Mouse (Mus musculus): Measurements from ENCODE around the gene Sorcs3. TPM values are rescaled to one million over a fixed set of nuclear protein-coding genes. Genes with fewer than 3 reads are reported as not detected.

Gene Sorcs3
- under 1 TPM; 0.14 to 0.16 TPM for total RNA-seq (2021)

DNA sequence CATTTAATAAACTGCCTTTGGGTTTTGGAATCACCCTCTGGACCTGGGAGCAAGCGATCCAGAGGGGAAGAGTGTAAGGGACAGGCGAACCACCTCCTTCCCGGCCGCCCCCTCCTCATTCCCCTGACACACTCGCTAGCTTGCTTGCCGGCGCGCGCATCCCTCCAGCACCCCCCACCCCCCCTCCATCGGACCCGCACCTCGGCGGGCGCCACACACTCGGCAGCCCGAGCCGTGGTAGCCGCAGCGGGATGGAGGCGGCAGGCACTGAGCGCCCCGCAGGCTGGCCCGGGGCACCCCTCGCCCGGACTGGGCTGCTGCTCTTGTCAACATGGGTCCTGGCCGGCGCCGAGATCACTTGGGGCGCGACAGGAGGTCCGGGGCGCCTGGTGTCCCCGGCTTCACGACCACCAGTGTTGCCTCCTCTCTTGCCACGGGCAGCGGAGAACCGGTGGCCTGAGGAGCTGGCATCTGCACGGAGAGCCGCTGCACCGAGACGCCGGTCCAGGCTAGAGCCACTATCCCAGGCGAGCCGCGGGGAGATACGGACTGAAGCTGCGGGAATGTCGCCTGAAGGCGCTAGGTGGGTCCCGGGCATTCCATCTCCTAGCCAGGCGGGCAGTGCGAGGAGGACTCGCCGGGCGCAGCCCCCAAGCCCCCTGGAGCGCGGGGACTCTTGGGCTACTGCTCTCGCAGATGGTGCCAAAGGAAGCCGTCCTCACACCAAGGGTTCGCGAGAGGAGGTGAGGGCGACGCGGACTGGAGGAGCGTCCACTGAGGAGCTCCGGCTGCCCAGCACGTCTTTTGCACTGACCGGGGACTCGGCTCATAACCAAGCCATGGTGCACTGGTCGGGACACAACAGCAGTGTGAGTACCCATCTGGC lies at the start of gene Sorcs3:
Sorcs3 (plus strand) TSS at position 97 of the 886 bp plus-strand sequence.
- no peak for DNase-seq

DNA sequence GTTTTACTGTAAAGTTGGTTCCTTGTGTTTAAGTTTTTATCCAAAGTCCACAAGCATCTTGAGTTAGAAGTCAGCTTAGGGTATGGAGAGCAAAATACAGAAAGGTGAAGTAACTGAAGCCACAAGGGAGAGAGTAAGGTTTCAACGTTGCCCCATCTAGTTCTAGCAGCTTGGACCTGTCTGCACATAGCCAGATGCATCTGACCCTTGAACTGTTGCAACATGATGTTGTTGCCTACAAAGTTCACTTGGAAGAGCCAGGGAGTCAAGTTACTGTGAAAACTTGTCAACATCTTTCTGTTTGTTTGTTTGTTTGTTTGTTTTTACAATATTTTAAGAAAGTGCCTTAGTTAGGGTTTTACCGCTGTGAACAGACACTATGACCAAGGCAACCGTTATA lies 40.5 kb upstream of the Sorcs3 start:
- no peak for DNase-seq

DNA sequence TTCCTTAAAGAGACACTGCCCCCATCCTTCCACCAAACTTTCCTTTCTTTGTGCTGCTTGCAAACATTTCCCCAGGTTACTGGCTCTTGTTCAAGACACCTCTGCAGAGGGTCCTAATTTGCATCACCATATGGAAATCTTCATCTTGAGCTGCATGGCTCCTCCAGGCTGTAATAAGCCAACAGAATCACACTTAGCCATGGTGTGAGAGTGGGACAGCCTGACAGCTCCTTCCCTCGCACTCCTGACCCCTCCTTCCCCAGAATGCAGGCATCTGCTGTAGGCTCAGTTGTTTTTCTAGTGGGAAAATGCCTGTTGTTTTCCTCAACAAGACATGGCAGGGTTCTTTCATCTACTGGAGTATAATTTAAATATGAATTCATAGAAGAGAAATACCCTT lies 38.7 kb upstream of the Sorcs3 start:
- no peak for DNase-seq

DNA sequence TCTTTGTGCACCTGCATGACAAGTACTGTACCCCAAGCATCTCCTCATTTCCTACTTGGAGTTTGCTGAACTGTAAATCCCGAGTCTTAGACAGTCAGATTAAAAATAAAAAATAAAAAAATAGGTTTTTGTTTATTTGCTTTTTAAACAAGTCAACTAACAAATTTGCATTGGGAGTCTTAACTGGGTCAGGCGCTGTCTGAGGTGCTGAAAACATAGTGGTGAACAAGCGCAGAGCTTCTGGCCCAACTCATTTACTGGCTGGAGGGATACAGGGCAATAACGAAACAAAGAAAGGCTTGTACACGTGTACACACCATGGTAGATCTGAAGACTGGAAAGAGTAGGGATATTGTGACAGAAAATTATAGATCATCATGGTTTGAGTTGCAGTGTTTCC lies 37.5 kb upstream of the Sorcs3 start:
- peak; percentile 9 for DNase-seq

DNA sequence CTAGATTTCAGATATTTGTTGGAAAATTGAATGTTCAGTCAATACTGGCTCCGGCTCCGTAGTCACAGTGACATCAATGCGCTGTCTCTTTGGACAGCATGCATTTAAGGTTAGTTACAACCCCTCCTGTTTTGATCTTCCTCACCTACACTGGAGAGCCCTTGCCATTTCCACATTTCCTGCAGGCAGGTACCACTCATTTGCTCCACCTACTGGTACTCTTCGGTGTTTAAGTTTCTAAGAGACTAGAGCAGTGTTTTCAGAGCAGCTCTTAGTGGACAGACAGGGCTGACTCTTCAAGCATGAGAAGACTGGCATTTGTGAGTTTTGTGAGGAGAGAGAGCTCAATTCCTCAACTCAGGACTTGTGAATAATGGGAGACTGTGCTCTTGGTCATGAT lies 31.1 kb upstream of the Sorcs3 start:
- no peak for DNase-seq

DNA sequence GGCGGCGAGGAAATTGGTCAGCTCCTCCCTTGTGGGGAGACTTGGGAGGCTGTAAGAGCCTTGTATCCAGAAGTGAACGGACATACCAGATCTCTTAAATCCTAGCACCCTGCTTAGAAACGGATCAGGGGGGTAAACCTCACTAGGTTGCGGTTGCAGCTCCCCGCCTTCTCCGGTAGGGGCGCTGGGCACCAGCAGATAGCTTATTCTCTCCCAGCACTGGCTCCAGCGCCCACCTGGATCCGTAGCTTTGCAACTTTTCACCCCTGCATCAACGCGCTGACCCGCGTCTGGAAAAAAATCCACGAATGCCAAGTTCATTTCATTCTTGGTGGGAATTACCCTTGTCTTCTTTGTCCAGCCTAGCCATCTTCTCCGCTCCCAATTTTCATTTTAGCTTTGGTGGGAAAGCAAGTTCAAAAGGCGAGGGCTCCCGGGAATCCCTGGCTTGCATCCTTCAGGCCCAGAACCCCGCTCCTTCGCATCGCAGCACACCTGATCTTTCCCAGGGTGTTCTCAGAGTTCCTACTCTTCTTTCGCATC lies 1.8 kb upstream of the Sorcs3 start:
- peak; percentile 68 for DNase-seq

DNA sequence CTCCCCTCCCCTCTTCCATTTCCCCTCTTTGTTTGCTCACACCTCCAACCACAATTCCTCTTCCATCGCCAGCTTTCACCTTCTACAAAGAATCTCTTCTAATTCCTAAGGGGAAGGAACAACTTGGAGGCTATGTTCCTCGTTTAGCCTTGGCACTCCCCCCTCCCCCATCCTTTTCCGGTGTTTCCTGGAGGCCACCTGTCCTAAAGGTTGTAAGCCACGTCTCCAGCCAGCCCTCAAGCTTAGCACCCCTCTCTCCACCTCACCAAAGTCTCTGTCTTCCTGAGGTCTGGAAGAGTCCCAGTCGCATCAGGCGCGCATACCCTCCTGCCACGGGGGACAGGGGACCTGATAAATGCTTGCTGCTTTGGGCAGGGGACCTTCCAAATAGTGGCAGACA lies 1.3 kb upstream of the Sorcs3 start:
- DNase-seq, result no peak

DNA sequence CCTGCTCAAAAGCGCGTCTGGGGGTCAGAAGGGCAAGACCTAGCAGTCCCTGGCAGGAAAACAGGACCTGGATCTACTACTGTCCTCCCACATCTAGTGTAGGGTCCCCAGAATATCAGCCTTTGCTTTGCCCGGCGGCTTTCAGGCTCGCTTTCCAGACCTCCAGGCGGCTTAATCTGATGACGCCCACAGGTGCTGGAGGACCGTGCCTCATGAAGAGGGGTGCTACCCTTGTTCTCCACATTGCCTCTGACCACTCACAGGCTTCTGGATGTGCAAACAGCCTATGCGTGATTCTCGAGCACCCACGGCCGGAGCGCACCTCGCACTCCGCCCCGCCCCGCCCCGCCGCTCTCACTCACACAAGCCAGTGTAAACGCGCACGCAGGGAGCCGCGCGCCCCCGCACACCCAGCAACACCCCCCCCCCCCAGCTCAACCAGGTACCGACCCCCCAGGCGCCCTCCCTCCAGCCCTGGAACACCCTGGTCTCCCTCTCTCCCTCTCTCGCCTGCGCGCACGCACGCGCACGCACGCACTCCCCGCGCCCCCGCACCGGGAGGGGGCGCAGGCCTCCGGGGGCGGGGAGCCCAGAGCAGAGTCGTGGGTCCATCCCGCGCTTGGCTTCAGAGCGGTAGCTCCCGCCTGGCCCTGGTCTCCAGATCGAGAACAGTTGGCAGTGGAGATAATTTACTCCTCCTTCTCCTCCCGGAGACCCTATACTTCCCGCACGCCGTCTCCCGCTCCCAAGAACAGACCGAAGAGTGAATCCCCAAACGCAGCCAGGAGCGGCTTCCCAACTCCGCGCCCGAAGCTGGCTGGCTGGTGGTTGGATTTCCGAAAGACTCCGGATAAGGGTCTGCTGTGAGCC lies 698 bp upstream of the Sorcs3 start:
- no peak for DNase-seq

DNA sequence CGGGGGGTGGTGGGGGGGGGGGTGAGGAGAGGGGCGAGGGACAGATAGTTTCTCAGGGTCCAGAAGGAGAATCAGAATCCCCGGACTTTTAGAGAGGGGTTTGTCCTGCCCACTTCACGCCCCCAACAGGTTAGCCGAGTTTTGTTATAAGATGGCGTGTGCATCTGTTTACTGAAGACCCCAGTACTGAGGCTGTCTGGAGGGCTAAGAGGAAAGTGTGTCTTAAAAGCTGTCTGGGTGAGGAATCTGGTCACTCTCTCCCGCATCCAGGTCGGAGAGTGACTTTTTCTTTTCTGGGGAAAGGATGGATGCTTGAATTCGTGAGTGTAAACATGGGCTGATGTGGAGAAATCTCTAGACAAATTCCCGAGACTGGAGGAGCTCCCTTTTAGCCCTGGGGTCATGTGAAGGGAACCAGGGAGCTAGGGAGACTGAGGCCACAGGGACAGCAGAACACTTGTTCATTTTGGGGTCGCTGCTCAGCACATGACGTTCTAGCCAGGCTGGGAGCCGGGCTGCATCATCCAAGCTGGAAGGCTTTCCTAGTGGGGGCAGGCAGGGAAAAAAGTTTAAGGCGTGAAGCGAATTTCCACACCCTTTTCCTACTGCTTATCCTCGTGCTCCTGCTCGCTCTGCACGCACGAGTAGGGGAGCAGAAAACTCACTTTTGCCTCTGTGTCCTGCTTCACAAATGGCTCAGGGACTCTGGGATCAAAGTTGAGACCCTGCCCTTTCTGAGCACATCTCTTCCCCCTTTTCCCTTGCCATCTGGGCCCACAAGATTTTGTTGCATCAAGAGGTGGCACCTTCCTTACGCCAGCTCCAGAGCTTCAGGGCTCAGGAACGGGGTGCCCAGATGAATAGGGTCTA lies 1.3 kb downstream of the Sorcs3 start:
- no peak for DNase-seq

DNA sequence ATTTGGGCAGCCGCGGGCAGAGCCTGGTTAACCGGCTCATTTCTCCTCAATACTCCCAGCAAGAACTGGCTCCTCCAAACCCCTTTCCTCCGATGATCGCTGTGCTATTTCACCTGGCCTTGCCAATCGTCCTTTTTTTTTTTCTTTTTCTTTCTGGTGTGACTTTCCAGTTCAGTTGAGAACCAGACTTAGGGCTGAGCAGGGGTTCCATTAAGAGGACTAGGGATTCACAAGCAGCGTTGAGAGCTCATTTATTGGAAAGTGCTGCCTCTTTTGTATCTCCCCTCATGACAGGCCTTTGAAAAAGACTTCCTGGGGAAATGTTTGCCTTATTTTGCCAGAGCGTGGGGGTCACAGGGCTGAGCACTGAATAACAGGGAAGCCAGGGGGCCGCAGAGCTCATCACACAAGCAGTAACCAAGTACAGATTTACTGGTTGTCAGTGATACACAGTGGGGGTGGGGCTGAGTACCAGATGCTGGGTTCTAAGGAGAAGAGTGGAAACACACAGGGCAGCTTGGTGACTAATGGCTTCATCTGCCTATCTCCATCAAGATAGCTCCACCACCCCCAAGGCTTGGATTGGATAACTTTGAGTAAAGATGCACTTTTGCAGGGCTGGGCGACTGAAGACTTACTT lies 2.0 kb downstream of the Sorcs3 start:
- no peak for DNase-seq

DNA sequence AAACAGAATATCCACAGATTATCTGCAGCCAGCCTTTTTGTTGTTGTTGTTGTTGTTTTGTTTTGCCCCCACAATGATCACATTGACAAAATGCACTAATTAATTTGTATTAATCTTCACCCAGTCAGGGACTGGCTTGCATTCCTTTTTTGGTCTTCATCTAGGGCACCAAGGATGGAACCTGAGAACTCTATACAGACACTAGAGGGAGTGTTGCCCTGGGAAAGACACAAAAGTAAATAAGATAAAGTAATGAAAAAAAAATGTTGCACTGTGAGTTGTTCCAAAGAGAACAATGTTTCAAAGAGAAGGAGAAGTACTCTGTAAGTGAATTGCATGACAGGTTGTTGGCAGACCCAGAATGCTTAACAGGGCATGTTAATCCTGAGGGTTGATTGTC lies 9.6 kb downstream of the Sorcs3 start:
- no peak for DNase-seq

DNA sequence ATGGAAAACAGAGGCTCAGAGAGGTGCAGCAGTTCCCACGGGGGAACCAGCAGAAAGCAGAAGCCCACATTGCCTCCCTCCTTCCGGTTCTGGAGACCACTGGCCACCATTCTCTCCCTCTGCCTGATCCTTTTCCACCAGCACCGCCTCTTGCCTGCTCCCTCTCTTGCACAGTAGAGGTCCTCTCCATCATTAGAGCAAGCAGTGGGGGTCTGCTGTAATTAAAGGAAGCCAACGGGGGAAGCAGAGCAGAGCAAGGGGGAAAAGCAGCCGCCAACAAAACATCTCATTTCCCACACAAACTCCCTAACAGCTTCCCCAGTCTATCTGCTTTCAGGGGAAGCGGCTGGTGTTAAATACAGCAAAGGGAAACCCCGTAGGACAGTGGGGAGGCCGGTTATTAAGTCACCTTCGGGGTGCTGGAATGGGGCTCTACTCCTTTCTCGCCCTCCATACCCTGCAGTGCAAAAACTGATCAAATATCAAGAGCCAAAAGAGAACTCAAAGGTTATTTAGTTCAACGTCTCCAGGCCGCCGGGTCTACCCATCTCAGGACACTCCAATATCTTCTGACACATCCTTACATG lies 32.1 kb downstream of the Sorcs3 start:
- no peak for DNase-seq

DNA sequence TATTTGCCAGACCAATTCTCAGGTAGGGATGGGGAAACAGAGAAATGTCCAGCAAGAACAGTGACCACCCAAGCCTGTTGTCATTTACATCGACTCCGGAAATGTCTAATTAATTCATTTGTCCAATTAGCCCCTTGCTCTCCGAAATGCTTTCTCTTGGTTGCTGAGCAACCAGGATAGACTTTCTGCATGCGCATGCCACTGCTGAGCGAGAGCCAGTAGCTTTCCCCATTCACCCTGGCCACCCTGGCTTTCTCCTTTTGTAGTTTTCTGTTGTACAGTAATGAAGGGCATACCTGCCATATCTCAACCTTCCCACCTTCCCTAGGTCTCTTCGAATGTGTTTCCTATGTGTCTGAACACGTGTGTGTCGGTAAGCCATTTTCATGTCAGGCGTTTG lies 32.6 kb downstream of the Sorcs3 start:
- no peak for DNase-seq

DNA sequence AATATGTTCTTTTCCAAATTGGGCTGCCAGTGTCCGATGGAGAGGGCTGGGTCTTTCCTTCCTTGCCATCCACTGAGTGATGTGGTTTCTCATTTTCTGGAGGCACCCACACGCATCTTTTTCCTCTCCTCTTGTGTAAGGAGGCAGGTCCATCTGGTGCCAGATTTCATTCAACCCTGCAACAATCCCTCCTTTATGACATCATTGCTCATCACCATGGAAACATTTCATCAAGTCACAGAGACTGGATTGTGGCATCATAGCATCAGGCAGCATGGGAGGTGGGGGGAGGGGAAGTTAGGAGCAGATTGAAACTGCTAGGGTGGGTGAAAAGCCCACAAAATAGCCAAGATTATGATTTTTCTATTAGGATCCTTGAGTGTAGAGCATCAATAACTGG lies 35.1 kb downstream of the Sorcs3 start:
- no peak for DNase-seq

DNA sequence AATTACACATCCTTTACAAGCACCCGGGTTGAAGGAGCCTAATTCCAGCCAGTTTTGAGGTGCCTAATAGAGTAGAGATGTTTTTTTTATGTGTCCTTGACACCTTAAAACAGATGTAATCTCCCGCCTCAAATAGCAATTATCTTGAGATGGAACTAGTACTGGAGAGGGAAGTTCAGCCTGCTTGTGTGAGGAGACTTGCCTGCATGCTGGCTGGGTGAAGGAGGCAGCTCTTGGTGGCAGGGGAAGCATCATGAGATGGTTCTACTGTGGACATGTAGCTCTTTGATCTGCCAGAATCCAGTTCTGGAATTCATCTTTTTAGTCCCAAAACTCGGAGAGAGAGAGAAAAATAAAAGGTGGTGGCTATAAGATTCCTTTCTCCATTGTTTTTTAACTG lies 38.2 kb downstream of the Sorcs3 start:
- no peak for DNase-seq

DNA sequence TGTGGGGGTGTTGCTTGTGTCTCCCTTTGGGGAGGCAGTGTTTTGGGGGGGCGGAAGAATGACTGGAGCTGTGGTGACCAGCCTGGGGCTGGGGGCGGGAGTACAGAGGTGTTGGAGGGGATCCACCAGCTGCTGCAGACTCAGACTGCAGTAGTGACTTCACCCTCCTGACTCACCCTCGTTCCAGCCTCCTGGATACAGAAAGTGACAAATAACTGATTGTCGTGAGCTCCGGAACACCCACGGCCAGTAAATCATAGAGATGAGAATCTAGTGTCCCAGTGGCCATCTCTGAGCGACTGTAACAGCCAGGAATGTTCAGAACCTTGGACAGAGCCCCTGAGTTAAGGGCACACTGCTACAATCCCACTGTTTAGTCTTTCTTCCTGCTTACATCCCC lies 53.4 kb downstream of the Sorcs3 start:
- peak; percentile 16 for DNase-seq

DNA sequence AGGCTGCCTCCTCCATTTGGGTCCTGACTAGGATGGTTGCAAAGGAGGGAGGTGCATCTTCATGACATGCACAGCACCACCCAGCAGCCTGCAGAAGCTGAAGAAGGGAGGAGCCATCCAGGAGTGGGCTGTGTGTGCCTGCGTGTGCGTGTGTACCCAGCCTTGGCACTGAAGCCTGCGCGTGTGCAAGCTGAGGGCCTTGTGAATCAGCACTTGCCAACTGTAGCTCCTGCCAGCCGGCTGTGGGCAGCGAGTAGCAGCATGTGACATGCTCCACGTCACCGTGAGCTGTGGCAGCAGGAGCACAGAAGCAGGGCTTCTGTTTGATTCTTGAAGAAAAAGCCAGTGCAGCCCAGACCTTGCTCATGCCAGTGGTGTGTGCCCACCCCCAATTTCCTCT lies 54.8 kb downstream of the Sorcs3 start:
- DNase-seq, result no peak

DNA sequence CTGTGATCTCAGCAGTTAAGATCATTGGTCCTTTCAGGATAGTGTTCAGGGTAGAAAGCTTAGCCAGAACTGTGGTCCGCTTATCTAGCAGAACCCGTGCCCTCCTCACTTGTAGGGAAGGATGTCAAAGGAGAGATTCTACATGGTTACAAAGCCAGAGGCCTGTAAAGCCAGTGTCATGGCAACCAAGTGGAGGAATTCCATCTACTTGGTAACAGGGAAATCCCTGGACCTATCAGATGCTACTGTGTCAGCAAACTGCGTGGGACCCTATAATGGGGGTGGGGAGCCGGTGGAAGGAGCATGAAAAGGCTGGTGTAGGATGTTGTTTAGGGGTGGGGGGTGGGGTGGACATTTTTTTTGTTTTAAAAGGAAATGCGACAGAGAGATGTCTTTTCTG lies 57.9 kb downstream of the Sorcs3 start:
- DNase-seq, result no peak

DNA sequence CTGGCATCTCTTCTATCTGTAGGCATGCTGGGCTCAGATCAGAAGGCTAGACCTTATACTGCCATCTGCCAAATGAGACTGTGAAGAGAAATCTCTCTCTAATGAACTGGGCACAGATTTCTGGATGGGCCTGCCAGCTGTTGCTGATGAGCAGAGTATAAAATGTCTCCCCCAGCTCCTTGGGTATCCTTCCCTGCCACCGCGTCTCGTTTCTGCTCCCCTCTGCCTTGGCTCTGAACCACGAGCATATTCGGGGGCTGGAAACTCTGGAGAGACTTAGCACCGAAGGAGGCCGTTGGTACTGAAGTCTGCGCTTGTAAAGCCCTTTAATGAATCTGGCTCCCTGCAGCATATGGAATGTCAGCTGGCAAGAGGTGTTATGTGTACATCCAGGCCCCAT lies 74.4 kb downstream of the Sorcs3 start:
- no peak for DNase-seq

DNA sequence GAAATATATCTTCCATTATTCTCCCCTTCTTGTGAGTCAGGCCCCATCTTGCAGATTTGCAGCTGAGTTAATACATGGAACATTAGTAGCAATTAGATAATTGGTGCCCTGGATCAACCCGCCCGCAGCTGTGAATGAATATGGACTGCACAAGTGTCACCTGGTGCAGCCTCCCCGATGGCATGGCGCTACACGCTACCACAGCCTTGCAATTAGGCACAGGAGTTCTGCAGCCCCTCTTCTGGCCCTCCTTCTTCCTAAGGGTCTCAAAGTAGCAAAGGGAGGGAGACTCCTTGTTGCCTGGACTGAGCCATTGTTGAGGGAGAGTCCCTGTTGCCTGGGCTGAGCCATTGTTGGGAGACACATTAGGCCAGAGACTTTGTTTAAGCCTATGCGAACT lies 76.4 kb downstream of the Sorcs3 start:
- DNase-seq, result no peak

DNA sequence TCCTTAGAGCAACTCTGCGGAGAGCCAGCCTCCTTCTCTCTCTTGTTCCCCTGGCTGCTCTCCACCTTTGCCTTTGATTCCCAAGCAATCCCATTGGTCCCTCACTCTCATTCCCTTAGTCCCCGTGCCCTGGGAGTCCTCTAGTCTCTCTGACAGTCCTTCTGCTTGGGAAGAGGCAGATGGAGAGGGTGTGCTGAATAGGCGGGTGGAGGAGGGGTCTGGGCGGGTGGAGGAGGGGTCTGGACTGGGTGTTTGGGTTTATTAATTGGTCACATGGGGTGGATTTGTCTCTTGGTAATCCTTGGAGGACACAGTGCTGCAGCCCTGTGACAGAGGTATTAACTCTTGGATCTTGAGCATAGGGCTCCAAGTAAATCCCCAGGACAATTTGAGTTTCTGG lies 77.4 kb downstream of the Sorcs3 start:
- no peak for DNase-seq

Measured in heart, postnatal 4 days (tissue).